ENCODE assay signal across 34 mouse cellular contexts in the genomic region with DNA sequence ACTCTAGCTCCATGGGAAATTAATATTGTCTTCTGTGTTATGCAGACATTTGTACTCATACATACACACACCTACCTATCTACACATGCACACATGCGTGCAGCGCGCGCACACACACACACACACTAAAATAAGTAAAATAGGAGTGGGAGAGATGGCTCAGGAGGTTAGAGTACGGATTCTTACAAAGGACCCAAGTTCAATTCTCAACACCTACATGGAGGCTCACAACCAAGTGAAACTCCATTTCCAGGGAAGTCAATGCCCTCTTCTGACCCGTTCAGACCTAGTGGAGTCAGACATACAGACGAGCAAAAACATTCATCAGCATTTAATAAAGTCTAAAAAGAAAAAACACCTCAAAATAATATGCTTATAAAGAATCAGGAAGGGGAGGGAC.
"Had no signal": no experiment of that assay in that cellular context is flagged by ENCODE, and none has a peak within 500 bp of the region (broad histone marks: within the 10 kb centered on the region; RNA-seq: fewer than 3 reads in every experiment).

No protein-coding gene starts in this region.

- H3K4me3 ChIP-seq: heart, embryonic 10.5 days; heart, embryonic 12.5 days; heart, embryonic 13.5 days; heart, embryonic 15.5 days; hindbrain, embryonic 10.5 days; hindbrain, embryonic 12.5 days; hindbrain, embryonic 13.5 days; hindbrain, embryonic 15.5 days; intestine, embryonic 15.5 days; kidney, embryonic 15.5 days; left cerebral cortex, adult 2 months had no signal

- H3K9ac ChIP-seq: heart, embryonic 12.5 days; heart, embryonic 13.5 days; heart, embryonic 15.5 days; hindbrain, embryonic 12.5 days; hindbrain, embryonic 13.5 days; hindbrain, embryonic 14.5 days; hindbrain, embryonic 15.5 days; intestine, embryonic 15.5 days; kidney, embryonic 15.5 days had no signal

- H3K36me3 ChIP-seq: heart, embryonic 10.5 days; heart, embryonic 12.5 days; heart, embryonic 13.5 days; heart, embryonic 15.5 days; hindbrain, embryonic 10.5 days; hindbrain, embryonic 12.5 days; hindbrain, embryonic 13.5 days; hindbrain, embryonic 15.5 days; intestine, embryonic 15.5 days; kidney, embryonic 15.5 days had no signal

- DNase-seq: heart, postnatal 10 days; heart, postnatal 14 days; heart, postnatal 4 days; kidney, adult 11 months; kidney, adult 18-20 months; kidney, adult 2 months; kidney, adult 8-10 months; kidney, adult 9 months; kidney, postnatal 10 days; kidney, postnatal 14 days; kidney, postnatal 25 days; kidney, postnatal 36 days; kidney, postnatal 4 days; layer of hippocampus, adult 9-11 months; layer of hippocampus, postnatal 36 days had no signal

- H3K9me3 ChIP-seq: heart, embryonic 10.5 days; heart, embryonic 12.5 days; heart, embryonic 13.5 days; heart, embryonic 15.5 days; hindbrain, embryonic 10.5 days; hindbrain, embryonic 12.5 days; hindbrain, embryonic 13.5 days; hindbrain, embryonic 15.5 days; intestine, embryonic 15.5 days; kidney, embryonic 15.5 days had no signal

- H3K4me1 ChIP-seq: heart, embryonic 10.5 days; heart, embryonic 12.5 days; heart, embryonic 13.5 days; heart, embryonic 15.5 days; hindbrain, embryonic 10.5 days; intestine, embryonic 15.5 days had no signal

- H3K27ac ChIP-seq: heart, embryonic 10.5 days; heart, embryonic 13.5 days; heart, embryonic 15.5 days; hindbrain, embryonic 10.5 days; hindbrain, embryonic 12.5 days; hindbrain, embryonic 13.5 days; hindbrain, embryonic 14.5 days; hindbrain, postnatal 0 days; intestine, embryonic 15.5 days; kidney, embryonic 15.5 days; kidney, postnatal 0 days; left cerebral cortex, adult 2 months had no signal

- H3K27me3 ChIP-seq: heart, embryonic 12.5 days; heart, embryonic 13.5 days; heart, embryonic 15.5 days; hindbrain, embryonic 12.5 days; hindbrain, embryonic 13.5 days; hindbrain, embryonic 15.5 days; intestine, embryonic 15.5 days; kidney, embryonic 15.5 days had no signal

- ATAC-seq: hindbrain, embryonic 16.5 days; hindbrain, postnatal 0 days; inflammation-experienced regulatory T-cells, adult 6 months; intestine, embryonic 15.5 days; intestine, embryonic 16.5 days; intestine, postnatal 0 days had no signal

- H3K4me2 ChIP-seq: heart, embryonic 11.5 days; heart, embryonic 12.5 days; heart, embryonic 13.5 days; heart, embryonic 15.5 days; hindbrain, embryonic 12.5 days; hindbrain, embryonic 13.5 days; hindbrain, embryonic 14.5 days; hindbrain, embryonic 15.5 days; intestine, embryonic 15.5 days; kidney, embryonic 15.5 days had no signal
